Mouse (Mus musculus) heart, embryonic 16.5 days (tissue): ENCODE results near the gene Colgalt1. TPM values are rescaled to one million over a fixed set of nuclear protein-coding genes. Genes with fewer than 3 reads are reported as not detected.

Experiments
- ATAC-seq: fragments of 200-750 bp; cut with Nextera tagmentation; replicated peaks from 2 replicates; pipeline ENCODE4 v1.8.0; 2017; ENCODE audit warnings: moderate number of reproducible peaks; ENCODE audit not compliant: insufficient read depth, low FRiP score; ENCODE audit errors: extremely low read depth
- H3K27ac ChIP-seq: fragments of 300-500 bp; sonication (generic); 2 replicates; pipeline ENCODE4 v1.5.1; 2014; ENCODE audit warnings: mild to moderate bottlenecking, low read length, control low read depth, moderate library complexity
- H3K27me3 ChIP-seq: fragments of 300-500 bp; sonication (generic); 2 replicates; pipeline ENCODE4 v1.6.1; 2014; ENCODE audit warnings: low read length, mixed read lengths; ENCODE audit not compliant: control insufficient read depth, insufficient read depth
- H3K36me3 ChIP-seq: fragments of 300-500 bp; sonication (generic); 2 replicates; pipeline ENCODE4 v1.6.1; 2014; ENCODE audit not compliant: control insufficient read depth, insufficient read depth
- H3K4me1 ChIP-seq: fragments of 300-500 bp; sonication (generic); 2 replicates; pipeline ENCODE4 v1.6.1; 2014; ENCODE audit warnings: low read length, mixed read lengths; ENCODE audit not compliant: control insufficient read depth, insufficient read depth
- H3K4me2 ChIP-seq: fragments of 300-500 bp; sonication (generic); 2 replicates; pipeline ENCODE4 v1.6.1; 2014; ENCODE audit warnings: low read depth, mild to moderate bottlenecking, control low read depth, low read length
- H3K4me3 ChIP-seq: fragments of 300-500 bp; sonication (generic); 2 replicates; pipeline ENCODE4 v1.5.1; 2014; ENCODE audit warnings: mild to moderate bottlenecking, control low read depth, low read length
- H3K9ac ChIP-seq: fragments of 300-500 bp; sonication (generic); 2 replicates; pipeline ENCODE4 v1.6.1; 2014; ENCODE audit warnings: low read length, control low read depth
- H3K9me3 ChIP-seq: fragments of 300-500 bp; sonication (generic); replicated peaks from 2 replicates; pipeline ENCODE4 v1.6.1; 2016; ENCODE audit warnings: low read length; ENCODE audit not compliant: control insufficient read depth
- WGBS: fragments of 180-500 bp; shearing (Covaris S2); extraction: QIAGEN DNeasy Blood & Tissue Kit; methylation state at CpG from one replicate; pipeline ENCODE4 v1.1.7; 2014; 5-methylcytosine and 5-hydroxymethylcytosine counted together
- polyA plus RNA-seq: library from polyadenylated mRNA; unstranded; fragments of >200 nt; fragmentation: Nextera tagmentation; extraction: Ambion mirVana; gene quantifications from 2 replicates; pipeline ENCODE4 v1.2.1, GENCODE M21; 2015

The Colgalt1 gene
- polyA plus RNA-seq, 1 experiment from 2014 or later: 54.4 TPM

DNA sequence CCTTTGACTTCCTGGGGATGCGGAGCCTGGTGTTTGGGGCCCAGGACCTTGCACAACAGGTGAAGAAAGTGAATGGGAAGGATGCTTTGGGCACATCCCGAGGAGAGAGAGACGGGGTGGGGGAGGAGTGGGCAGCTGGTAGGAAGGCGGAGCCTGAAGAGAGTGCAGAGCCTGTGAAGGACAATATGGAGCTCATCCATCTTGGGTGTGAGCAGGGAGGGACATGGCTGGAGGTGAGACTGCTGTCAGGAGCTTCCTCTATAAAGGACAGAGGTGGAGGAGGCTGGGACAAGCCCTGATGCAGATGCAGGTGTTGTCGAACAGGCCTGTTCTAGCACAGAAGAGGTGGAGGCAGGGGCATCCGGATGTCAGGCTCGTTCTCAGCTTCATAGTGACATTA is 6.8 kb upstream of the Colgalt1 start:
- Histone ChIP-seq H3K27ac (no peak overlapping the region), H3K4me2 (no peak overlapping the region), H3K9me3 (no peaks in the 10 kb centered on the region), H3K36me3 (no peaks in the 10 kb centered on the region), H3K4me1 (peaks cover 16% of the 10 kb centered on the region), H3K9ac (no peak overlapping the region), H3K27me3 (peaks cover 25% of the 10 kb centered on the region), H3K4me3 (no peak overlapping the region)
- WGBS: 68% methylated on average over 7 of the region's 7 CpGs
- ATAC-seq: no peak

- H3K27ac ChIP-seq: no peak overlapping the region
- ATAC-seq: no peak
- WGBS: 43% methylated on average over 5 of the region's 5 CpGs
- H3K9me3 ChIP-seq: no peaks in the 10 kb centered on the region
- peak overlapping the region; percentile 69 for H3K4me2 ChIP-seq
- no peaks in the 10 kb centered on the region for H3K27me3 ChIP-seq
- peak overlapping the region; percentile 76 for H3K4me3 ChIP-seq
- H3K36me3 ChIP-seq: peaks cover 18% of the 10 kb centered on the region
- H3K4me1 ChIP-seq: peaks cover 12% of the 10 kb centered on the region
- H3K9ac ChIP-seq: peak overlapping the region; percentile 84
Observed at GRCm38 (mm10) chr8:71612141-71612540, 1.3 kb downstream of the Colgalt1 start.

- Histone ChIP-seq H3K4me3 (no peak overlapping the region), H3K4me2 (no peak overlapping the region), H3K27ac (no peak overlapping the region), H3K36me3 (peaks cover 31% of the 10 kb centered on the region), H3K27me3 (no peaks in the 10 kb centered on the region), H3K4me1 (peaks cover 12% of the 10 kb centered on the region), H3K9ac (no peak overlapping the region), H3K9me3 (no peaks in the 10 kb centered on the region)
- WGBS: 54% methylated on average over 4 of the region's 4 CpGs
- no peak for ATAC-seq
Observed at GRCm38 (mm10) chr8:71613418-71613817, 2.6 kb downstream of the Colgalt1 start.

- Histone ChIP-seq H3K9ac (no peak overlapping the region), H3K27me3 (no peaks in the 10 kb centered on the region), H3K4me1 (no peaks in the 10 kb centered on the region), H3K4me3 (no peak overlapping the region), H3K4me2 (no peak overlapping the region), H3K27ac (no peak overlapping the region), H3K36me3 (peaks cover 84% of the 10 kb centered on the region), H3K9me3 (peaks cover 25% of the 10 kb centered on the region)
- 93% methylated on average over 2 of the region's 2 CpGs for whole genome bisulfite sequencing
- ATAC-seq: no peak
Observed at GRCm38 (mm10) chr8:71619786-71620185, 9.0 kb downstream of the Colgalt1 start.

- no peak for ATAC-seq
- no peak overlapping the region for H3K4me2 ChIP-seq
- H3K36me3 ChIP-seq: peaks cover 52% of the 10 kb centered on the region
- H3K4me1 ChIP-seq: peaks cover 16% of the 10 kb centered on the region
- H3K27ac ChIP-seq: no peak overlapping the region
- no peak overlapping the region for H3K4me3 ChIP-seq
- peaks cover 3% of the 10 kb centered on the region for H3K27me3 ChIP-seq
- WGBS: 89% methylated on average over 1 of the region's 1 CpGs
- no peak overlapping the region for H3K9ac ChIP-seq
- H3K9me3 ChIP-seq: peaks cover 25% of the 10 kb centered on the region
Observed at GRCm38 (mm10) chr8:71625088-71625487, 14.3 kb downstream of the Colgalt1 start.

DNA sequence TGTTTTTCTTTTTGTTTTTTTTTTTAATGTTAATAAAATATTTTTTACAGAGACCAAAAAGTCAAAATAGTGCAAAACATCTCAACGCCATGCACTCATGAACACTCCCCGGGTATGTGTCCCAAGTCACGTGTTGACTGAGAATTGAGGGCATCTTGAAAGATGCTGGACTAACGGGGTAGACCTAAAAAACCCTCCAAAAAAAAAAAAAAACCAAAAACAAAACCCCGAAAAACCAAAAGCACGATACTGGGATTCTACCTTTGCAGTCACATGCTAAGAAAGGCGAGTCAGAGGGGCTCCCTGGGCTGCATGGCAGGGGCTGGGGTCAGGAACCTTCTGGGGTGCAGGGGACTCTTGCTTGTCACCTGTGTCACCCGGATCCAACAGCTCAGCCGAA is 16.0 kb downstream of the Colgalt1 start:
- no peak overlapping the region for H3K4me3 ChIP-seq
- no peak overlapping the region for H3K4me2 ChIP-seq
- H3K4me1 ChIP-seq: peaks cover 16% of the 10 kb centered on the region
- WGBS: 82% methylated on average over 9 of the region's 9 CpGs
- no peak for ATAC-seq
- peaks cover 12% of the 10 kb centered on the region for H3K27me3 ChIP-seq
- peak overlapping the region; percentile 71; the same call in 1 of the 2 replicates for H3K27ac ChIP-seq
- peaks cover 21% of the 10 kb centered on the region for H3K9me3 ChIP-seq
- H3K36me3 ChIP-seq: peaks cover 37% of the 10 kb centered on the region
- H3K9ac ChIP-seq: no peak overlapping the region

GRCm38 (mm10) chr8:71627265-71628099 is 16.7 kb downstream of the Colgalt1 start:
- Histone ChIP-seq H3K9ac (no peak overlapping the region), H3K27ac (peak overlapping the region; percentile 71), H3K4me2 (no peak overlapping the region), H3K27me3 (peaks cover 12% of the 10 kb centered on the region), H3K4me3 (no peak overlapping the region), H3K9me3 (peaks cover 15% of the 10 kb centered on the region), H3K4me1 (peaks cover 16% of the 10 kb centered on the region), H3K36me3 (peaks cover 29% of the 10 kb centered on the region)
- ATAC-seq: peak; percentile 40
- WGBS: 32% methylated on average over 9 of the region's 9 CpGs

- peaks cover 17% of the 10 kb centered on the region for H3K27me3 ChIP-seq
- H3K4me3 ChIP-seq: peak overlapping the region; percentile 49
- no peak for ATAC-seq
- peaks cover 19% of the 10 kb centered on the region for H3K36me3 ChIP-seq
- H3K9ac ChIP-seq: peak overlapping the region; percentile 59
- peak overlapping the region; percentile 71 for H3K27ac ChIP-seq
- H3K9me3 ChIP-seq: peaks cover 12% of the 10 kb centered on the region
- H3K4me2 ChIP-seq: peak overlapping the region; percentile 68
- 10% methylated on average over 16 of the region's 16 CpGs for WGBS
- H3K4me1 ChIP-seq: peaks cover 16% of the 10 kb centered on the region
Observed at GRCm38 (mm10) chr8:71628396-71629095, 17.7 kb downstream of the Colgalt1 start.
